Mouse (Mus musculus) leukemia stem cell, adult 10-12 weeks (primary cell): ENCODE data around the gene Fam131a. TPM values are rescaled to one million over a fixed set of nuclear protein-coding genes. Genes with fewer than 3 reads are reported as not detected.

ENCODE experiments used
- polyA plus RNA-seq: library from polyadenylated mRNA; stranded (reverse); fragments of >175 nt; gene quantifications from 2 replicates; pipeline ENCODE4 v1.2.3, GENCODE M21; 2012; ENCODE audit warnings: low replicate concordance

Gene Fam131a
- 1.2 and 2.3 TPM in 2 replicates for polyA plus RNA-seq

DNA sequence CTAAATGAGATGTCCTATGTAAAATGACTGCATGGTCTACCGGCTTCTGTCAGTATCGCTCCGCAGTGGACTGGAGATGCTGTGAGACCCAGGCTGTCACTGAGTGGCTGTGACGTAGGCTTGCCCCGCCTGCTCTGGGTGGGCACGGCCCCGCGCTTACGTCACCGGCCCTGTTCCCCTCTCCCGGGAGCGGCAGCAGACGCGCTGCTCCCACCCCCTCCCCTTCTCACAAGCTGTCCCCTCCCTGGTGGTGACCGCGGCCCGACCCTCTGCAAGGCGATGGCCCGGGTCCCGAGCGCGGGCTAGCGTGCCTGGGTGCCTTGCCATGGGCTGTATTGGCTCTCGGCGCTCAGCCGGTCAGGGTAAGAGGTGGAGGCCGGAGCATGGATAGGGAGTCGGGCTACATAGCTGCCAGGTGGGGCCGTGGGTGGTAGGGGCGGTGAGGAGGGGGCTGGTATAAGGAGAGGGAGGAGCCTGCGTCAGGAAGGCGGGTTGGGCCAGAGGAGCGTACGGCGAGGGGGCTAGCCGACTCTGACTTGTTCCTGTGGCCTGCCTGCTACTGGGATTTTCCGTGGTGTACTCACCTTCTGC lies at the start of gene Fam131a:
TSS of gene Fam131a (plus strand) at position 131 of the 591 bp plus-strand sequence.

DNA sequence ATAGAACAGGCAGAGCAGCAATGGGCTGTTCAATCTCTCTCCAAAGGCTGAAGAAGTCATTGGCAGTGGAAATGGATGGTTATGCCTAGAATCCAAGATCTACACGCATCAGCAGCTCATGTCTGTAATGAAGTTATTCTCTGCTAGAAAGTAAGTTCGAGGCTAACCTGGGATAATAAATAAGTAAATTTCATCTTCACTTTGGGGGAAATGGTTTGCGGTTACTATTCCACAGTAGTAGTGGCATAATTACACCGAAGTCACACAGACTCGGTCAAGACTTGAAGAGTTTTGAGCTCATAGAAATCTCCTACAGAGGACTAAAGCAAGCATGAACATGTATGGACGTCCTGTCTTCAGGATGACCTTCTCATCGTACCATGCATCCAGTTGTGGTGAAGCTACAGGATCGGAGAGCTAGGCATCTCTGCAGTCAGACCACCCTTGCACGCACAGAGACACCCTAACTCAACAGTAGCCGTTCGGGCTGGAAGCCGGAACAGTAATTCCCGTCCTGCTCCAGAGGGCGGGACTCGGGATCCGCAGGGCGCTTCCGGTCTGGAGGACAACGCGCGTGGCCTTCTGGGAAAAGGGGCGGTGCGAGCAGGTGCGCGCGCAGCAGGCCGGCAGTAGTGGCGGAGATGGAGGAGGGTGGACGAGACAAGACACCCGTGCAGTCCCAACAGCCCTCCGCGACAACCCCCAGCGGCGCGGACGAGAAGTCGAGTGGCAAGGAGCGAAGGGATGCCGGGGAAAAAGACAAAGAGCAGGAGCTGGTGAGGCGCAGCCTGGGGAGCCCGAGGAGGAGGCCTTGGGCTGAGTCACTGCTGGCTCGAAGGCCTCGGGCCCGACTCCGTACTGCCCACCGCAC lies 41.7 kb upstream of the Fam131a start, which contains the start of gene Psmd2:
TSS of gene Psmd2 (plus strand) at position 577 of the 871 bp plus-strand sequence.

DNA sequence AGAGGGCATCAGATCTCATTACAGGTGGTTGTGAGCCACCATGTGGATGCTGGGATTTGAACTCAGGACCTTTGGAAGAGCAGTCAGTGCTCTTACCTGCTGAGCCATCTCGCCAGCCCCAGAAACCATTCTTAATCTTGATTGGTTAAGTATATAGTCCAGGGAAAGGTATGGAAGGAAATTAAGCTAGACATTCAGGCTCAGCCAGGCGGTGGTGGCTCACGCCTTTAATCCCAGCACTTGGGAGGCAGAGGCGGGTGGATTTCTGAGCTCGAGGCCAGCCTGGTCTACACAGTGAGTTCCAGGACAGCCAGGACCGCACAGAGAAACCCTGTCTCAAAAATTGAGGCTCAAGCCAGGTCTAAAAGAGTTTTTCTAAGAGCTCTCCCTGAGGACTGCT lies 25.0 kb upstream of the Fam131a start, which contains the start of gene Eif4g1:
TSS of gene Eif4g1 (plus strand) at position 301 of the 400 bp plus-strand sequence.

DNA sequence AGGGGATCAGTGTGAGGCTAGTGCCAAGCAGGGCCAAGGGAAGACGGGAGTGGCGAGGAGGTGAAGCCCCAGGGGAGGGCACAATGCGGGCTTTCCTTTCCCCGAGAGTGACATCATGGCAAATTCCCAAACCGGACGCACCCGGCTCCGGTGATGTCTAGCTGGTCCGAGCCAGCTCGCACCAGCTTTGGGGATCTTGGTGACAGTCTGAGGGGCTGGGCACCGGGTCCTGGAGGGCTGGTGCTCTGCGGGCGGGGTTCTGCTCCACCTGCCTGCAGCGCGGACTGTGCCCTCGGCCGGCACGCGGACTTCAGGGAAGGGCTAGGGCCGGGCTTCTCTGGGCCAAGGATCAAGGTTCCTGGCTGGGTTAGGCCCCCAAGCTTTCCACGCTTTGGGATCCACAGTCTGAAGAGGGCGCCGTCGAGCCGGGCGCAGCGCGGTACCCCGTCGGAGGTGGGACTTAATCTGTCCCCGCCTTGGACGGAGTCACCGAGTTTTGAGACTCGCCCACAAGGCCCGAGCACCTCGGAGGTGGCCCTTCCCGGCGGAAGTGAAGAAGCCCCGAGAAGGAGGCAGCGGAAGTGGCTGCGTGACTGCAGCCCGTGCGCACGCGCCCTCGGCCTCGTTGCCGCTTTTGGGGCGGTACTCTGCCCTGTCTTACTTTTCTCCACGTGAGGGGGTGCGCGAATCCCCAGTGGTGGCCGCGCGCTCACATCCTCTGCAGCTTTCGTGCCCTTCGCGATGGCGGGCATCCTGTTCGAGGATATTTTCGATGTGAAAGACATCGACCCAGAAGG lies 24.3 kb downstream of the Fam131a start, which contains the start of the genes Polr2h and Clcn2:
TSS of gene Polr2h (plus strand) at position 485 of the 797 bp plus-strand sequence.
TSS of gene Clcn2 (minus strand) at position 566 of the 797 bp plus-strand sequence.

DNA sequence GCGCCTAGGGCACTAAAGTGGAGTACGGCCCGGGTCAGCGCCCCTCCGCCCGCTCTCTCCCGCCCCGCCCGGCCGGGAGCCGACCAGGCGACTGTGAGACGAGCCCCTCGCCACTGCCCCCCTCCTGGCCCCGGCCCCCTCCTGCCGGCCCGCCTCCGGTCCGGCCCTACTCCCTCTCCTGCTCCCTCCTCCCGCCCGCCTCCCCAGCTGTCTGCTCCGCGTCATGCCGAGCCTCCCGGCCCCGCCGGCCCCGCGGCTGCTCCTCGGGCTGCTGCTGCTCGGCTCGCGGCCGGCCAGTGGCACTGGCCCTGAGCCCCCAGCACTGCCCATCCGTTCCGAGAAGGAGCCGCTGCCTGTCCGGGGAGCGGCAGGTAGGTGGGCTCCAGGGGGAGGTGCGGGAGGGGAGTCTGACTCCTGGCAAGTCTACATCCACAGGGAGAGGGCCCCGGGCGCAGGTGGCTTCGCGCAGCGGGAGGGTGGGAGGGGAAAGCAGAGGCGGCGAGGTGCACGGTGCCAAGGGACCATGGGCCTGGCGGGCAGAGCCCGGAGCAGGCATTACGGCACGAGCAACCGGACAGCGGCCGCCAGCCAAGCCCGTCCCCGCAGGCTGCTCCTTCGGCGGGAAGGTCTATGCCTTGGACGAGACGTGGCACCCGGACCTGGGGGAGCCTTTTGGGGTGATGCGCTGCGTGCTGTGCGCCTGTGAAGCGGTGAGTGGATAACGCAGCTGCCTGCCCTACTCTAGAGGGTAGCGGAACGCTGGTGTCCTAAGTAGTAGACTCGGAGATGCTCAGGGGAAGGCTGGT lies 40.1 kb downstream of the Fam131a start, which contains the start of gene Chrd:
TSS of gene Chrd (plus strand) at position 203 of the 806 bp plus-strand sequence.

DNA sequence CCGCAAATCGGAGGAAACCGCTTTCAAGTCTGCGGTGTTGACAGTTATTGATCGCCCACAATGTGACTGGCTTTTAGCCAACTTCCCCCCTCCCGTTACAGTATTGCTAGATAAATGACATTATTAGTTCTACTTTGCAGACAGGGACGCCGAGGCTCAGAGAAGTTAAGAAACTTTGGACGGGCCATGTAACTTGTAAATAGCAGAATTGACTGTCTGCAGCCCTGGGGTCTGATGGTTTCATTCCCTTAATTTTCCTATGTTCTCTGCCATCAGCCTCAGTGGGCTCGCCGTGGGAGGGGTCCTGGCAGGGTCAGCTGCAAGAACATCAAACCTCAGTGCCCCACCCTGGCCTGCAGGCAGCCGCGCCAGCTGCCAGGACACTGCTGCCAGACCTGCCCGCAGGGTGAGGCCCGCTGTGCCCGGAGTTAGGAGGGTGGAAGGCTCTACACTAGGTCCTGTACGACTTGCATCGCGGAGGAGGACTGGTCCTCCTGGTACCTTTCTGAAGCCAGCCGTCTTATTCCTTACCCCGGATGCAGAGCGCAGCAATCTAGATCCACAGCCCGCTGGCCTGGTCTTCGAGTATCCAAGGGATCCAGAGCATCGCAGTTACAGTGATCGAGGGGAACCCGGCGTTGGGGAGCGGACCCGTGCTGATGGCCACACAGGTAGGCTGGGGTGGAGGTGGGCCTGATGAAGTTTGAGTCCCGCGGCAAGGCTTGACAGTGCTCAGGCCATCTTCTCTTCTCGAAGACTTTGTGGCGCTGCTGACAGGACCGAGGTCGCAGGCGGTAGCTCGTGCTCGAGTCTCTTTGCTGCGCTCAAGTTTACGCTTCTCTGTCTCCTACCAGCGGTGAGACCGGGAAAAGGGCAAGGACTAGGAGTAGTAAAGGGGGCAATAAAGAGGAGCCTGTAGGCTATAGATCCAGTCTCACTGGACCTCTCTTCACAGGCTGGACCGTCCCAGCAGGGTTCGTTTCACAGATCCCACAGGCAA lies 41.0 kb downstream of the Fam131a start, which contains the start of gene Thpo:
TSS of gene Thpo (minus strand) at position 781 of the 1,000 bp plus-strand sequence.

Other genes with a start within 250 kb of the Fam131a start
- gene Eif2b5, start 194.4 kb upstream of the Fam131a start, polyA plus RNA-seq: 23.3 and 34.1 TPM in 2 replicates
- gene Dvl3, start 176.3 kb upstream of the Fam131a start, polyA plus RNA-seq: 29.3 and 33.6 TPM in 2 replicates
- 48.8 and 95.7 TPM in 2 replicates for gene Ap2m1, start 157.8 kb upstream of the Fam131a start, polyA plus RNA-seq
- 11.8 and 47.6 TPM in 2 replicates for gene Abcf3, start 144.7 kb upstream of the Fam131a start, polyA plus RNA-seq
- 0.07 and 0.19 TPM in 2 replicates for gene Vwa5b2, start 103.8 kb upstream of the Fam131a start, polyA plus RNA-seq
- 0.84 and 18.9 TPM in 2 replicates for gene Eef1akmt4, start 81.6 kb upstream of the Fam131a start, polyA plus RNA-seq
- not detected in 2 replicates for gene Gm49333, start 81.6 kb upstream of the Fam131a start, polyA plus RNA-seq
- 22.1 and 25.7 TPM in 2 replicates for gene Alg3, start 81.5 kb upstream of the Fam131a start, polyA plus RNA-seq
- gene Camk2n2, start 72.0 kb upstream of the Fam131a start, polyA plus RNA-seq: 0.82 and 1.0 TPM in 2 replicates
- not detected in 2 replicates for gene Ece2, start 63.4 kb upstream of the Fam131a start, polyA plus RNA-seq
- 132 and 218 TPM in 2 replicates for gene Psmd2, start 41.6 kb upstream of the Fam131a start, polyA plus RNA-seq
- gene Eif4g1, start 24.9 kb upstream of the Fam131a start, polyA plus RNA-seq: 2,113 and 2,308 TPM in 2 replicates
- gene Polr2h, start 24.4 kb downstream of the Fam131a start, polyA plus RNA-seq: 2.8 and 6.5 TPM in 2 replicates
- gene Clcn2, start 24.5 kb downstream of the Fam131a start, polyA plus RNA-seq: 30.8 and 40.4 TPM in 2 replicates
- gene Chrd, start 39.9 kb downstream of the Fam131a start, polyA plus RNA-seq: 0.18 TPM in 1 of 2 replicates, not detected in the other
- not detected in 2 replicates for gene Thpo, start 41.3 kb downstream of the Fam131a start, polyA plus RNA-seq